Mouse (Mus musculus) embryonic fibroblast, embryonic 13.5 days (primary cell): ENCODE results near the gene Vamp5. TPM values are rescaled to one million over a fixed set of nuclear protein-coding genes. Genes with fewer than 3 reads are reported as not detected.

ENCODE experiments used
- H3K27ac ChIP-seq: 2 replicates; pipeline ENCODE4 v1.5.1; 2012; ENCODE audit warnings: low read length, control low read depth, inconsistent platforms; ENCODE audit not compliant: insufficient read depth
- H3K4me1 ChIP-seq: 2 replicates; pipeline ENCODE4 v1.6.1; 2011; ENCODE audit warnings: low read length; ENCODE audit not compliant: control insufficient read depth, insufficient read depth
- H3K4me3 ChIP-seq: 2 replicates; pipeline ENCODE4 v1.5.1; 2011; ENCODE audit warnings: mild to moderate bottlenecking, control low read depth, low read length; ENCODE audit not compliant: insufficient read depth
- CTCF ChIP-seq: IDR thresholded peaks from 2 replicates; pipeline ENCODE4 v1.5.1; 2011; ENCODE audit warnings: mild to moderate bottlenecking, control low read depth, low read length, moderate library complexity, borderline replicate concordance; ENCODE audit not compliant: insufficient read depth
- POLR2A ChIP-seq: IDR thresholded peaks from 2 replicates; pipeline ENCODE4 v1.6.1; 2011; ENCODE audit warnings: low read depth, mild to moderate bottlenecking, control low read depth, low read length, moderate library complexity
- polyA plus RNA-seq: library from polyadenylated mRNA; stranded (reverse); fragments of >200 nt; gene quantifications from 2 replicates; pipeline ENCODE4 v1.2.4, GENCODE M21; 2011; ENCODE audit warnings: low read depth; ENCODE audit not compliant: missing spikeins, insufficient read length

Vamp5 gene
- polyA plus RNA-seq, 1 experiment = 20.1 TPM

DNA sequence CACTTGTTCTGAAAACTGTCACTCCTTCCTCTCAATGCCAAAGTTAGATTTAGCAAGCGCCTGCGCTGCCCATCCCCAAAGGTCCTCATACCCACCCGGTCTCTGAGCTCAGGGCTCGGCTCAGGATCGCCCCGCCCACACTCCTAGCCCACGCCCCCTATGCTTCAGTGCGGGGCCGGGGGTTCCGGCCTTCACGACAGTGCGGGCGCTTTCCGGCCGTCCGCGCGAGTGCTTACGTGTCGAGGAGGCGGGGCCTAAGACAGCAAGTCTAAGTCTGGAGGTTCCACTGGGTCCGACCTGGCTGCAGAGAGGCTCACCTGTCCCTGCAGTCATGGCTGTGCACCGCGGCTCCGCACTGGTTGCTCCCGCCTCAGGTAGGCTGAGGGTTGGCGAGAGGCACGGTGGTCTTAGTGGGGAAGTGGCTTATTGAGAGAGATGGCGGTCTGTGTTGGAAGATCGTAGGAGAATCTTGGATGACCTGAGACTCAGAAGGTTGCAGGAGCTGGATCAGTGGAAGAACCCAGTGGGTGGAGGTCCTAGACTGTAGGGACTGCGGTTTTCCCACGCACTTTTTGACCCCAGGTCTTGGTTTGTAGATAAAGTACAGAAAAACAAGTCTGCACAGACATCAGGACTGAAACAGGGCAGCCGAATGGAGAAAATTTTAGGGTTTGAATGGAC, 33.9 kb upstream of the Vamp5 start, which contains the start of gene Ggcx:
Ggcx (plus strand) TSS at position 233 of the 681 bp plus-strand sequence.
- Histone ChIP-seq H3K4me1 (peaks cover 2% of the 10 kb centered on the region; the same call in 1 of the 2 replicates), H3K27ac (no peak within 1 kb of the TSS), H3K4me3 (peak within 1 kb of the TSS; percentile 98)
- TF ChIP-seq POLR2A (peak; percentile 93), CTCF (no peak)

DNA sequence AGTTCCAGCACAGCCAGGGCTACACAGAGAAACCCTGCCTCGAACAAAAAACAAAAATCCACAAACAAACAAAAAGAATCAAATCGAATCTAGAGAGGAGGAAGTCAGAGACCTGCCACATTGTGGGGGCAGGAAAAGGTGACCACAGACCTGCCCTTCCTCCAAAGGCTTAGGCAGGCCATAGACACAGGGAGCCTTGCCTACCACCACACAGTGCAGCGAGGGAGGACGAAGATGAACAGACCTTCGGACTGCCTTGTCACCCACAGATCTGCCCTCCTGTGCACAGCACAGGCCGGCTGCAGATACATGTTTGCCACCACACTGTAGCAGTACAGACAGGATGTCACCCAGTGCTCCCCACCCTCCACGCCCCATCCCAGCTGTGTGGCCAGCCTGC, 30.2 kb upstream of the Vamp5 start:
- Histone ChIP-seq H3K4me1 (no peaks in the 10 kb centered on the region), H3K27ac (no peak overlapping the region), H3K4me3 (no peak overlapping the region)
- TF ChIP-seq POLR2A = no peak
- TF ChIP-seq CTCF = no peak

DNA sequence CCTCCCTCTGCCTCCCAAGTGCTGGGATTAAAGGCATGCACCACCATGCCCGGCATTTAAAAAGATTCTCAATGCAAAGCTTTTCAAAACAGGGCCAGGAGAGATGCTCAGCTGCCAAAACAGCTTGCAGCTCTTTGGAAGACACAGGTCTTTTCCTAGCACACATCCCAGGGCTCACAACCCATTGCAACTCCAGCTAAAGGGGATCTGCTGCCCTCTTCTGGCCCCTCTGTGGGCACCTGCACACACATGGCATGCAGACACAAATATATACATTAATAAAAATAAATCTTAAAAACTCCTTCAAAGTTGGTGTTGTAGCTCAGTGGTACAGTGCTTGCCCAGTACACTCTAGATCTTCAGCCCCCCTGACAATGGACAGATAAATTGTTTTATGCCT, 29.7 kb upstream of the Vamp5 start:
- no peak overlapping the region for H3K4me3 ChIP-seq
- no peak for TF ChIP-seq CTCF
- no peak for TF ChIP-seq POLR2A
- no peak overlapping the region for H3K27ac ChIP-seq
- no peaks in the 10 kb centered on the region for H3K4me1 ChIP-seq

DNA sequence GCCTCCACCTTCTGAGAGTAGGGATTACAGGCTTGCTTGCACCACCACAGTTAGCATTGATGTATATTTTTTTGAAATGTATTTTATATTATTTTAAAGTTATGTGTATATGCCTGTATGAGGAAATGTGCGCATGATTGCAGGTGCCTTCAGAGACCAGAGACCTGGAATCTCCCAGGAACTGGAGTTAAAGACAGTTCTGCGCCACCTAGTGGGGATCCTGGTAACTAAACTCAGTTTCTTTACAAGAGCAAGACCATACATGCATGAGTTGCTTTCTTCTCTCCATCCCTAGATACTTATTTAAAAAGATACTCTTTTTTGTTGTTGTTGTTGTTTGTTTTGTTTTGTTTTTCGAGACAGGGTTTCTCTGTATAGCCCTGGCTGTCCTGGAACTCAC, 29.3 kb upstream of the Vamp5 start:
- no peak overlapping the region for H3K4me3 ChIP-seq
- no peak for TF ChIP-seq POLR2A
- no peak for TF ChIP-seq CTCF
- no peak overlapping the region for H3K27ac ChIP-seq
- H3K4me1 ChIP-seq = no peaks in the 10 kb centered on the region

DNA sequence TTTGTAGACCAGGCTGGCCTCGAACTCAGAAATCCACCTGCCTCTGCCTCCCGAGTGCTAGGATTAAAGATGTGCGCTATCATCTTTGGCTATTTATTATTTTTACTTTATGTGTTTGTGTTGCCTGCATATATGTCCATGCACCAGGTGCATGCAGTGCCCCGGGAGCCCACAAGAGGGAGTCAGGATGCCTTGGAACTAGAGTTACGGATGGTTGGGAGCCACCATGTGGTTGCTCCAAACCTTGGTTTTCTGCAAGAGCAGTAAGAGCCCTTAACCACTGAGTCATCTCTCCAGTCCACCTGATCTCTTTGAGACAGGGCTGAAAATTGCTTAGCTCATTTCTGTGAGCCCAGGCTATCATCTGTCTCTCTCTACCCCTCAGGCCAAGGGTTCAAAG, 26.9 kb upstream of the Vamp5 start:
- Histone ChIP-seq H3K4me1 (no peaks in the 10 kb centered on the region), H3K4me3 (no peak overlapping the region), H3K27ac (no peak overlapping the region)
- TF ChIP-seq CTCF (peak; percentile 93), POLR2A (no peak)

DNA sequence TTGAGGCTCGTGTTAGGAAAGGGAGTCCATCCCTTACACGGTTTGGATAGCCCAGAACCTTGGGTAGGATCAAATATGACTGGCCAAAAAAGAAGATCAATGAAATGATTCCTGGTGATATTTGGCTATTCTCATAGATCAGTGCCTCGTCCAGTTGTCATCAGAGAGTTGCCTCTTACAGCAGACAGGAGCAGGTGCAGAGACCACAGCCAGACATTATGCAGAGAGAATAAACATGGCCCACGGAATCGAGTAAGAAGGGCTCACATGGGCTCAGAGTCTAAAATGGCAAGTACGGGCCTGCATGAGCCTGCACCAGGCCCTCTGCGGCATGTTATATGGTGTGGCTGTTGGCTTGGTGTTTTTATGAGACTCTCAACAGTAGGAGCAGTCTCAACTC, 25.1 kb upstream of the Vamp5 start:
- H3K27ac ChIP-seq = no peak overlapping the region
- no peaks in the 10 kb centered on the region for H3K4me1 ChIP-seq
- no peak for TF ChIP-seq POLR2A
- TF ChIP-seq CTCF = no peak
- H3K4me3 ChIP-seq = no peak overlapping the region

DNA sequence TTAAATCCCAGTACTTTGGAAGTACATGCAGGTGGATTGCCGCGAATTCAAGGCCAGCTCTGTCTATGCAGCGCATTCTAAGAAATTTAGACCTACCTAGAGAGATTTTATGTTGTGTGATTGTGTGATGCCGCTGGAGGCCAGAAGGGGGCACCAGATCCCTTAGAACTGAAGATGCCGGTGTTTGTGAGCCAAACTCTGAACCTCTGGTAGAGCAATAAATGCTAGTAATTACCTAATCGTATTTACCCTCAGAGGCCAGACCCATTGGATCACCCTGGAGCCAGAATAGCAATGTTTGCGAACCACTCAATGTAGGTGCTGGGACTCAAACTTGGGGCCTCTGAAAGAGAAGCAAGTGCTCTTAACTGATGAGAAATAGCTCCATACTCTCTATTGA, 21.6 kb upstream of the Vamp5 start:
- Histone ChIP-seq H3K4me1 (no peaks in the 10 kb centered on the region), H3K27ac (no peak overlapping the region), H3K4me3 (no peak overlapping the region)
- peak; percentile 61; the same call in 1 of the 2 replicates for TF ChIP-seq CTCF
- no peak for TF ChIP-seq POLR2A

DNA sequence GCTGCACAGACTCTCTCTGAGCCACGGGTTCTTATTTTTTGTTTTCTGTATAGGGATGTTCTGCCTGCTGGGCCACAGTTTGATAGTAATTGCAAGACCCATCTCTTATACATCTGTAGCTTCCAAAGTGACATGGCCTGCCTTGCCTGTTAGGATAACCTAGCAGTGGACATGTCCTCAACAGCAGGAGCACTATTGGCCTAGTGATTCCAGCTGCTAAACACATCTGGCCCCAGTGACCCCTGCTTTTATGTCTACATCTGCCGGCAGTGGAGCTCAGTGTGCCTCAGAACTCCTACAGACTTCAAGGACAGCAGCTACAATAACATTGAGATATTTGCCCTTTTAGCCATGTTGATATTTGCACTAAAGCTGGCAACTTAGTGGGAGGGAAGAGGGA, 19.7 kb upstream of the Vamp5 start:
- TF ChIP-seq POLR2A = no peak
- TF ChIP-seq CTCF = no peak
- Histone ChIP-seq H3K4me1 (no peaks in the 10 kb centered on the region), H3K27ac (no peak overlapping the region), H3K4me3 (no peak overlapping the region)

DNA sequence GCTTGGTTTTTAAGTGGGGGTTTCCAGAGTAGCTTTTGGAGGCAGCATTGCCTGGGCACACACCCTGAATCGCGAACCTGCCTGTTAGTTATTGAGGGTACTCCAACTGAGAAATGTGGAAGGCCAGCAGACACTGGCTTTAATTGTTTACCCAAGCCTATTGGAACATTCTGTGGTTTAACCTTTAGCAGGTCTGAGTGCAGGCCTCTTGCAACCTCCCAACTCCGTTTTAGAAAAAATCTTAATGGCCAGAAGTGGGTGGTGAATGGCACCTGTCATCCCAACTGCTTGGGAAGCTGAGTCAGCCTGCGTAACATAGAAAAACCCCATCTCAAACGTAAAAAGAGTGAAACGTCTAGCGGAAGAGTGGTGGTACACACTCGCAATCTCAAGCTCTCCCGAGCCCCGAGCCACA, 16.6 kb upstream of the Vamp5 start:
- Histone ChIP-seq H3K27ac (no peak overlapping the region), H3K4me1 (no peaks in the 10 kb centered on the region), H3K4me3 (no peak overlapping the region)
- TF ChIP-seq POLR2A (no peak), CTCF (no peak)

DNA sequence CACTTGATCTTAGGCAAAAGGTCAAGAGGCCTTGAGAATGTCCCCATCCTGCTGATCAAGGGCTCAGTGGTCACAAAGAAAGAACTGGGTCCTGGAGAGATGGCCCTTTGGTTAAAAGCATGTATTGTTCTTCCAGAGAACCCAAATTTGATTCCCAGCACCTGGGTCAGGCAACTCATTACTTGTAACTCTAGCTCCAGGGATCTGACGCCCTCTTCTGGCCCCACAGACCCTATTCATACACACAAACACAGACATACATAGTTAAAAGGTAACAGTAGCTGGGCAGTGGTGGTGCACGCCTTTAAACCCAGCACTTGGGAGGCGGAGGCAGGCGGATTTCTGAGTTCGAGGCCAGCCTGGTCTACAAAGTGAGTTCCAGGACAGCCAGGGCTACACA, 12.1 kb upstream of the Vamp5 start:
- no peak for TF ChIP-seq POLR2A
- TF ChIP-seq CTCF = no peak
- Histone ChIP-seq H3K4me1 (no peaks in the 10 kb centered on the region), H3K4me3 (no peak overlapping the region), H3K27ac (no peak overlapping the region)
